Mouse (Mus musculus) cortical plate, adult 2 months (tissue): ENCODE data around the gene Spc24. TPM values are rescaled to one million over a fixed set of nuclear protein-coding genes. Genes with fewer than 3 reads are reported as not detected.

Experiments used
- H3K27ac ChIP-seq: fragments of 200-500 bp; 2 replicates; pipeline ENCODE4 v1.5.1; 2012; ENCODE audit warnings: low read length, control low read depth, inconsistent platforms; ENCODE audit not compliant: insufficient read depth
- H3K4me1 ChIP-seq: fragments of 200-500 bp; 2 replicates; pipeline ENCODE4 v1.6.1; 2011; ENCODE audit warnings: low read length; ENCODE audit not compliant: control insufficient read depth, insufficient read depth
- H3K4me3 ChIP-seq: fragments of 200-500 bp; 2 replicates; pipeline ENCODE4 v1.5.1; 2011; ENCODE audit warnings: mild to moderate bottlenecking, low read length, control low read depth; ENCODE audit not compliant: insufficient read depth
- CTCF ChIP-seq: fragments of 200-500 bp; IDR thresholded peaks from 2 replicates; pipeline ENCODE4 v1.5.1; 2011; ENCODE audit warnings: mild to moderate bottlenecking, control low read depth, low read length; ENCODE audit not compliant: insufficient read depth; ENCODE audit errors: extremely low read depth
- POLR2A ChIP-seq: fragments of 200-500 bp; IDR thresholded peaks from 2 replicates; pipeline ENCODE4 v1.6.1; 2011; ENCODE audit warnings: mild to moderate bottlenecking, low read length, control low read depth; ENCODE audit not compliant: insufficient read depth; ENCODE audit errors: extremely low read depth
- polyA plus RNA-seq: library from polyadenylated mRNA; depleted of rRNA; stranded (reverse); fragments of >200 nt; gene quantifications from 2 replicates; pipeline ENCODE4 v1.2.3, GENCODE M21; 2012; rRNA removed

Spc24 gene
- polyA plus RNA-seq, 1 experiment = 3.3 TPM

DNA sequence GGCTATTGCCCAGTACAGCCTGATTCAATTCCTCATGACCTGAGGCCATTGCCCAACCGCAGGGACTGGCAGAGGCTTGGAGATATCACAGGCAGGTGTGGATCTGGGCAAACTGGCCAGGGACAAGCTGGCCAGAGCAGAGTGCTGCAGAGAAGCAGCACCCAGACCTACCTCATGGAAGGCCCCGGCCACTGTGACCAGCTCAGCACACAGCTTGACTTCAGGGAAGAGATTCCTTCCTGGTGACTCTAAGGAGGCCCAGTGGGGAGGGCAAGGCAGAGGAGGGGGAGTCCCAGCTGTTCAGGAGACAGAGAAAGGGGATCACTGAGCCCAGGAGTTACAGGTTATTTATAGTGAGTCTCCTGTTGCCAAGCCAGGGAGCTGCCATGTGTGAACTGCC, 39.1 kb downstream of the Spc24 start:
- peaks cover 2% of the 10 kb centered on the region; the same call in 1 of the 2 replicates for H3K4me1 ChIP-seq
- H3K27ac ChIP-seq = no peak overlapping the region
- no peak overlapping the region for H3K4me3 ChIP-seq
- no peak for TF ChIP-seq CTCF
- no peak for TF ChIP-seq POLR2A

DNA sequence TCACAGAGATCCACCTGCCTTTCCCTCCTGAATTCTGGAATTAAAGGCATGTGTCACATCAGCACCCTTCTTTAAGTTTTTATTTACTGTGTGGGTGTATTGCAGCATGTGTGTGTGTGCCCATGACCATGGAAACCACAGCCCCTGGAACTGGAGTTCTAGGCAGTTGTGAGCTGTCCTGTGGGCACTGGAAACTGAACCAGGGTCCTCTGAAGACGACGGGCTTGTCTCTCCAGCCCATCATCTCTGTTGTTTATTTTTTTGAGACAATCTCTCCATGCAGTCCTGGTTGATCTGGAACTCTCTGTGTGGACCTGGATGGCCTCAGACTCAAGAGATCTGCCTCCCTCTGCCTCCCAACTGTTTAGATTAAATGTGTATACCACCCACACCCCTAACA, 43.1 kb downstream of the Spc24 start:
- TF ChIP-seq POLR2A (no peak), CTCF (no peak)

DNA sequence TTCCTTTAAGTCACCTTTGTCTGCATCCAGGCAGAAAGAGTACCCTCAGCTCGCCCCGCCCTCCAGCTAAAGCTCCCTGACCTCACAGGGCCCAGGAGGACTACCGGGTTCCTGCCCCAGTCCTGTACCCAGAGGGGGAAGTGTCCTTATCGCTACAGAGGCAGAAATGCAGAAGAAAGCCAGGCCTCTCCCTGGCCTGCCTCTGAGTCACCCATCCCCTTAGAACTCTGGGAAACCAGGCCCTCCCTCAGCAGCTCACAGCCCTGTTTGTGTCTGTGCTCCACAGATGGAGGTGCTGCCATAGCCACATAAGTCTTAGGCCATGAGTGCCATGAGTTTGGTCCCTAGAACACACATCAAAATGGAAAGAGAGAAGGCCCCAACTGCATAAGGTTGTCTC, 44.8 kb downstream of the Spc24 start:
- no peak overlapping the region for H3K4me3 ChIP-seq
- H3K27ac ChIP-seq = no peak overlapping the region
- TF ChIP-seq POLR2A (no peak), CTCF (no peak)
- H3K4me1 ChIP-seq = no peaks in the 10 kb centered on the region

More for the DNA sequence above, 43.1 kb downstream of the Spc24 start:
- no peak overlapping the region for H3K4me3 ChIP-seq
- H3K4me1 ChIP-seq = no peaks in the 10 kb centered on the region
- no peak overlapping the region for H3K27ac ChIP-seq

DNA sequence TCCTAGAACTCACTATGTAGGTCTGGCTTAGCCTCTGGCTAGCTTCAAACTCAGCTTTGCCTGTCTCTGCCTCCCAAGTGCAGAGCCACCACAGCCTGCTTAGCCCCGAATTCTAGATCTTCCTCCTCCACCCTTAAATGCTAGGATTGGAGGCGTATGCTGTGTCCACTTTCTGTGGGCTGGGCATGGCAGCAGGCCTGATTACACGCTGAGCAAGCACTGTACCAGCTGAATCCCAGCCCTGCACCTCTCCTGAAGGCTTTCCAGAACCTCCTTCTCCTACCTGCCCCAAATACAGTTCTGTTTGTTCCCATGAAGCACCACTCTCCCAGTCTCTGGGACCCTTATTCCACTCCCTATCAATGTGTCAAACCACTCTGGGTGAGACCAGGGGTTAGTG, 50.8 kb downstream of the Spc24 start:
- no peak overlapping the region for H3K4me3 ChIP-seq

DNA sequence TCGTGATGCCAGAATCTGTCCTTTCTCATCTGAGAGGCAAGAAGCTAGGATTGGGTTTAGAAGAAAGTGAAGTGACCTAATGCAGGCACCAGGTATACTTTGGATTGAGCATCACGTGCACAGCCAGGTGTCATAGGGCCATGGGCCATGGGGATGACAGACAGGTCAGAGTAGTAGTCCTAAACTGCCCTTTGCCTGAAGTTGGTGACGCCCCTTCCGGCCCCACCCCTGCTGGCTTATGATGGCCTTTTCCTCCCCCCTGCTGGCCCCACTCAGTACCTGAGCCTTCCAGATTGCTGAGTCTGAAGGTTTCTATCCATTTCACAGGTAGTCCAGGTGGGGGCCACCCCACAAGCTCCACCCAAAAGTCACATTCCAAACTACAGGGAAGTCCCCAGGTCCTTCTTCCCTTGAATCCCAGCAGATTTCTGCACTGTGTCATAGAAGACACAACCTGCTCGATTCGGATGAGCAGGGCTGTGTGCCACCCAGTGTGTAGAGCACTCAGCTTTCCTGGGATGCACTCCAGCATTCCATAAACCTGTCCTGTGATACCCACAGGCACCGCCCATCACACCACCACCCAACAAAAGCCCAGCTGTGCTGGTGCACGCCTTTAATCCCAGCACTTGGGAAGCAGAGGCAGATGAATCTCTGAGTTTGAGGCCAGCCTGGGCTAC, 53.4 kb downstream of the Spc24 start:
- TF ChIP-seq CTCF = no peak
- no peak for TF ChIP-seq POLR2A
- Histone ChIP-seq H3K4me3 (no peak overlapping the region), H3K27ac (no peak overlapping the region), H3K4me1 (no peaks in the 10 kb centered on the region)

More for the DNA sequence above, 50.8 kb downstream of the Spc24 start:
- no peaks in the 10 kb centered on the region for H3K4me1 ChIP-seq
- TF ChIP-seq POLR2A = no peak
- TF ChIP-seq CTCF = no peak
- no peak overlapping the region for H3K27ac ChIP-seq

DNA sequence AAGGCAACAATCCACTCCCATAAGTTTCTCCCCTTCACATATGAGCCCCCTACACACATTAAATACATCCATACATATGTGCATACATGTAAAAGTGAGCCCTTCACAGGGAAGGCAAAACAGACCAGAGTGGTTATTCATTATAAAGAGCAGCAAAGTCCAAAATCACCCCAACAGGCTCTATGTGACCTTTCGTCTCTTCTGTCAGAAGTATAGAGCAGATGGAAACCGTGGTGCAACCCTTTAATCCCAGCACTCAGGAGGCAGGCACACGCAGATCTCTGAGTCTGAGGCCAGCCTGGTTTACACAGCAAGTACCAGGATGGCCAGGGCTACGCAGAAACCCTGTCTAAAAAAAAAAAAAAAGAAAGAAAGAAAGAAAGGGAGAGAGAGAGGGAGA, 54.0 kb downstream of the Spc24 start:
- Histone ChIP-seq H3K4me1 (no peaks in the 10 kb centered on the region), H3K4me3 (no peak overlapping the region), H3K27ac (no peak overlapping the region)
- no peak for TF ChIP-seq POLR2A
- no peak for TF ChIP-seq CTCF

Other genes with a start within 250 kb of the Spc24 start
- gene AB124611, start 234.1 kb downstream of the Spc24 start, polyA plus RNA-seq = 0.49 and 0.86 TPM in 2 replicates
- 58.9 and 61.6 TPM in 2 replicates for gene Carm1, start 213.4 kb downstream of the Spc24 start, polyA plus RNA-seq
- gene Timm29, start 167.6 kb downstream of the Spc24 start, polyA plus RNA-seq = 50.4 and 53.2 TPM in 2 replicates
- gene Yipf2, start 167.5 kb downstream of the Spc24 start, polyA plus RNA-seq = 27.6 and 29.1 TPM in 2 replicates
- 77.3 and 80.3 TPM in 2 replicates for gene Smarca4, start 144.1 kb downstream of the Spc24 start, polyA plus RNA-seq
- gene Ldlr, start 36.8 kb downstream of the Spc24 start, polyA plus RNA-seq = 16.6 and 17.9 TPM in 2 replicates
- gene Kank2, start 38.4 kb upstream of the Spc24 start, polyA plus RNA-seq = 6.1 and 6.2 TPM in 2 replicates
- not detected in 2 replicates for gene Angptl8, start 75.2 kb upstream of the Spc24 start, polyA plus RNA-seq
- gene Dock6, start 92.3 kb upstream of the Spc24 start, polyA plus RNA-seq = 42.3 and 42.6 TPM in 2 replicates
- gene Rab3d, start 157.9 kb upstream of the Spc24 start, polyA plus RNA-seq = 14.3 and 15.6 TPM in 2 replicates
- 24.4 and 27.3 TPM in 2 replicates for gene Ccdc159, start 167.2 kb upstream of the Spc24 start, polyA plus RNA-seq
- 57.0 and 57.7 TPM in 2 replicates for gene Tmem205, start 167.3 kb upstream of the Spc24 start, polyA plus RNA-seq
- 183 and 199 TPM in 2 replicates for gene Plppr2, start 176.7 kb upstream of the Spc24 start, polyA plus RNA-seq
- 7.3 and 8.1 TPM in 2 replicates for gene Swsap1, start 195.5 kb upstream of the Spc24 start, polyA plus RNA-seq
- gene Epor, start 203.2 kb upstream of the Spc24 start, polyA plus RNA-seq = 12.6 and 15.3 TPM in 2 replicates
- gene Rgl3, start 229.1 kb upstream of the Spc24 start, polyA plus RNA-seq = 5.2 and 5.4 TPM in 2 replicates
- 7.7 and 7.9 TPM in 2 replicates for gene Ccdc151, start 242.3 kb upstream of the Spc24 start, polyA plus RNA-seq
- gene Prkcsh, start 242.5 kb upstream of the Spc24 start, polyA plus RNA-seq = 99.1 and 103 TPM in 2 replicates